Mouse (Mus musculus): ENCODE results near the gene Slc35c1. TPM values are rescaled to one million over a fixed set of nuclear protein-coding genes. Genes with fewer than 3 reads are reported as not detected.

Gene Slc35c1
- polyA plus RNA-seq, 1 experiment from 2014 or later = 9.3 TPM

GRCm38 (mm10) chr2:92408309-92409045 lies 51.9 kb downstream of the Slc35c1 start:
- 85% methylated on average over 18 of the region's 18 CpGs for WGBS (ENCODE audit: insufficient replicate concordance)
- H3K36me3 ChIP-seq (replicated peaks; ENCODE audit: insufficient read depth, low read length) = peaks cover 72% of the 10 kb centered on the region

GRCm38 (mm10) chr2:92405687-92406086 lies 54.7 kb downstream of the Slc35c1 start:
- no peak overlapping the region for H3K9ac ChIP-seq (replicated peaks)
- no peak for TF ChIP-seq CTCF (IDR thresholded peaks at IDR 0.05; ENCODE audit: low read depth)
- TF ChIP-seq EP300 (IDR thresholded peaks at IDR 0.05; ENCODE audit: low read depth) = no peak
- no peak overlapping the region for H3K4me3 ChIP-seq (ENCODE audit: low read depth, low read length)
- no peaks in the 10 kb centered on the region for H3K9me3 ChIP-seq (ENCODE audit: low read length)
- 95% methylated on average over 7 of the region's 7 CpGs for whole genome bisulfite sequencing (ENCODE audit: insufficient replicate concordance)
- no peaks in the 10 kb centered on the region for H3K4me1 ChIP-seq (ENCODE audit: insufficient read depth)
- DNase-seq (no peak), ATAC-seq (no peak)
- no peak overlapping the region for H3K27ac ChIP-seq (ENCODE audit: low read depth)
- H3K27me3 ChIP-seq (ENCODE audit: insufficient read depth, low read length) = peaks cover 2% of the 10 kb centered on the region
- H3K4me2 ChIP-seq (ENCODE audit: low read depth, low read length) = no peak overlapping the region
- peaks cover 49% of the 10 kb centered on the region for H3K36me3 ChIP-seq (replicated peaks; ENCODE audit: insufficient read depth, low read length)

More at GRCm38 (mm10) chr2:92408309-92409045, 51.9 kb downstream of the Slc35c1 start:
- no peak for ATAC-seq
- H3K4me3 ChIP-seq (ENCODE audit: low read depth, low read length) = no peak overlapping the region
- no peaks in the 10 kb centered on the region for H3K27me3 ChIP-seq (ENCODE audit: insufficient read depth, low read length)
- no peak overlapping the region for H3K4me2 ChIP-seq (ENCODE audit: low read depth, low read length)
- H3K9ac ChIP-seq (replicated peaks) = no peak overlapping the region
- TF ChIP-seq EP300 (IDR thresholded peaks at IDR 0.05; ENCODE audit: low read depth) = no peak
- no peak for TF ChIP-seq CTCF (IDR thresholded peaks at IDR 0.05; ENCODE audit: low read depth)
- no peaks in the 10 kb centered on the region for H3K9me3 ChIP-seq (ENCODE audit: low read length)
- no peak for DNase-seq
- H3K4me1 ChIP-seq (ENCODE audit: insufficient read depth) = no peaks in the 10 kb centered on the region
- no peak overlapping the region for H3K27ac ChIP-seq (ENCODE audit: low read depth)

GRCm38 (mm10) chr2:92404737-92405136 lies 55.6 kb downstream of the Slc35c1 start:
- 78% methylated on average over 6 of the region's 6 CpGs for WGBS (ENCODE audit: insufficient replicate concordance)
- Histone ChIP-seq H3K27me3 (ENCODE audit: insufficient read depth, low read length) (peaks cover 8% of the 10 kb centered on the region), H3K9me3 (ENCODE audit: low read length) (no peaks in the 10 kb centered on the region), H3K36me3 (replicated peaks; ENCODE audit: insufficient read depth, low read length) (peaks cover 39% of the 10 kb centered on the region), H3K4me3 (ENCODE audit: low read depth, low read length) (no peak overlapping the region), H3K4me1 (ENCODE audit: insufficient read depth) (no peaks in the 10 kb centered on the region), H3K9ac (replicated peaks) (no peak overlapping the region), H3K27ac (ENCODE audit: low read depth) (no peak overlapping the region), H3K4me2 (ENCODE audit: low read depth, low read length) (no peak overlapping the region)
- DNase-seq = no peak
- ATAC-seq = no peak
- TF ChIP-seq CTCF (IDR thresholded peaks at IDR 0.05; ENCODE audit: low read depth) (no peak), EP300 (IDR thresholded peaks at IDR 0.05; ENCODE audit: low read depth) (no peak)

GRCm38 (mm10) chr2:92403776-92404319 lies 56.5 kb downstream of the Slc35c1 start:
- Histone ChIP-seq H3K4me2 (ENCODE audit: low read depth, low read length) (no peak overlapping the region), H3K27ac (ENCODE audit: low read depth) (no peak overlapping the region), H3K36me3 (replicated peaks; ENCODE audit: insufficient read depth, low read length) (peaks cover 30% of the 10 kb centered on the region), H3K4me3 (ENCODE audit: low read depth, low read length) (no peak overlapping the region), H3K9ac (replicated peaks) (no peak overlapping the region), H3K9me3 (ENCODE audit: low read length) (no peaks in the 10 kb centered on the region), H3K4me1 (ENCODE audit: insufficient read depth) (no peaks in the 10 kb centered on the region), H3K27me3 (ENCODE audit: insufficient read depth, low read length) (peaks cover 8% of the 10 kb centered on the region)
- TF ChIP-seq EP300 (IDR thresholded peaks at IDR 0.05; ENCODE audit: low read depth) (no peak), CTCF (IDR thresholded peaks at IDR 0.05; ENCODE audit: low read depth) (no peak)
- ATAC-seq = no peak
- WGBS (ENCODE audit: insufficient replicate concordance) = 88% methylated on average over 5 of the region's 5 CpGs
- DNase-seq = no peak

Other genes with a start within 250 kb of the Slc35c1 start
- 90.6 and 95.6 TPM in 2 replicates for gene Pex16, start 85.9 kb downstream of the Slc35c1 start, polyA plus RNA-seq (2015; fragmentation: Nextera tagmentation; extraction: Ambion mirVana)
- 2.7 and 3.5 TPM in 2 replicates for gene Large2, start 85.7 kb downstream of the Slc35c1 start, polyA plus RNA-seq (2015; fragmentation: Nextera tagmentation; extraction: Ambion mirVana)
- gene 1700029I15Rik, start 78.0 kb downstream of the Slc35c1 start, polyA plus RNA-seq (2015; fragmentation: Nextera tagmentation; extraction: Ambion mirVana) = 1.9 and 2.1 TPM in 2 replicates
- 2.6 and 2.8 TPM in 2 replicates for gene Mapk8ip1, start 59.3 kb downstream of the Slc35c1 start, polyA plus RNA-seq (2015; fragmentation: Nextera tagmentation; extraction: Ambion mirVana)
- 9.6 and 11.9 TPM in 2 replicates for gene Cry2, start 26.5 kb downstream of the Slc35c1 start, polyA plus RNA-seq (2015; fragmentation: Nextera tagmentation; extraction: Ambion mirVana)
- 0.05 and 0.06 TPM in 2 replicates for gene Chst1, start 139.2 kb upstream of the Slc35c1 start, polyA plus RNA-seq (2015; fragmentation: Nextera tagmentation; extraction: Ambion mirVana)

Measured in liver, postnatal 0 days (tissue).